Mouse (Mus musculus) heart, adult 2 months (tissue): ENCODE measurements around the gene Car10. TPM values are rescaled to one million over a fixed set of nuclear protein-coding genes. Genes with fewer than 3 reads are reported as not detected.

ENCODE experiments used
- DNase-seq, 2 experiments: peaks; one replicate each; pipeline ENCODE4 v3.0.0; 2021
- H3K27ac ChIP-seq: fragments of 200-600 bp; 2 replicates; pipeline ENCODE4 v1.8.1; 2022
- H3K27me3 ChIP-seq: fragments of 200-500 bp; 2 replicates; pipeline ENCODE4 v1.6.1; 2012; ENCODE audit warnings: mild to moderate bottlenecking, low read length, inconsistent platforms, mixed read lengths; ENCODE audit not compliant: control insufficient read depth, insufficient read depth
- H3K36me3 ChIP-seq: fragments of 200-500 bp; 2 replicates; pipeline ENCODE4 v1.6.1; 2012; ENCODE audit warnings: low read length, inconsistent platforms; ENCODE audit not compliant: control insufficient read depth, insufficient read depth
- H3K4me1 ChIP-seq: fragments of 200-500 bp; 2 replicates; pipeline ENCODE4 v1.6.1; 2011; ENCODE audit warnings: low read length; ENCODE audit not compliant: control insufficient read depth, insufficient read depth
- H3K4me3 ChIP-seq: fragments of 200-600 bp; 2 replicates; pipeline ENCODE4 v1.8.1; 2022
- H3K79me2 ChIP-seq: fragments of 200-500 bp; replicated peaks from 2 replicates; pipeline ENCODE4 v1.6.1; 2012; ENCODE audit warnings: mild to moderate bottlenecking, inconsistent platforms, low read length, moderate library complexity, mixed read lengths; ENCODE audit not compliant: control insufficient read depth, insufficient read depth
- H3K9ac ChIP-seq: fragments of 200-500 bp; 2 replicates; pipeline ENCODE4 v1.6.1; 2012; ENCODE audit warnings: low read depth, mild to moderate bottlenecking, control low read depth, inconsistent platforms, low read length, mixed read lengths
- CTCF ChIP-seq: fragments of 200-600 bp; IDR thresholded peaks from 2 replicates; pipeline ENCODE4 v1.8.1; 2022; ENCODE audit warnings: antibody characterized with exemption, mild to moderate bottlenecking, moderate library complexity
- EP300 ChIP-seq: fragments of 200-500 bp; IDR thresholded peaks from 2 replicates; pipeline ENCODE4 v1.6.1; 2011; ENCODE audit warnings: low read depth, low read length, control low read depth; ENCODE audit not compliant: insufficient read depth
- POLR2A ChIP-seq: fragments of 200-500 bp; IDR thresholded peaks from 2 replicates; pipeline ENCODE4 v1.6.1; 2011; ENCODE audit warnings: mild to moderate bottlenecking, low read depth, low read length, control low read depth; ENCODE audit not compliant: insufficient read depth
- WGBS: fragments of 180-500 bp; shearing (Covaris S2); methylation state at CpG from one replicate; pipeline ENCODE4 v1.1.7; 2018; 5-methylcytosine and 5-hydroxymethylcytosine counted together
- intact Hi-C: fragments of 180-260 bp; cut with DNase I; formaldehyde crosslinking; loops from one replicate; pipeline ENCODE4 v1.15.1; 2025
- polyA plus RNA-seq: library from polyadenylated mRNA; depleted of rRNA; stranded (reverse); fragments of >200 nt; gene quantifications from 2 replicates; pipeline ENCODE4 v1.2.3, GENCODE M21; 2012
- total RNA-seq, 2 experiments: library from RNA; stranded (reverse); gene quantifications; 2 replicates each; pipeline ENCODE4 v1.2.3; 2021

The Car10 gene
- total and polyA plus RNA-seq, 3 experiments = not detected

- Histone ChIP-seq H3K4me1 (no peaks in the 10 kb centered on the region), H3K27me3 (no peaks in the 10 kb centered on the region), H3K79me2 (no peaks in the 10 kb centered on the region), H3K9ac (no peak overlapping the region), H3K27ac (no peak overlapping the region), H3K36me3 (no peaks in the 10 kb centered on the region), H3K4me3 (no peak overlapping the region)
- WGBS = 48% methylated on average over 4 of the region's 4 CpGs
- intact Hi-C loops = no loop called here
- no peak for DNase-seq
- TF ChIP-seq EP300 (no peak), CTCF (no peak), POLR2A (no peak)
These were observed 490.0 kb downstream of the Car10 start for GRCm38 (mm10) chr11:93587788-93588187.

DNA sequence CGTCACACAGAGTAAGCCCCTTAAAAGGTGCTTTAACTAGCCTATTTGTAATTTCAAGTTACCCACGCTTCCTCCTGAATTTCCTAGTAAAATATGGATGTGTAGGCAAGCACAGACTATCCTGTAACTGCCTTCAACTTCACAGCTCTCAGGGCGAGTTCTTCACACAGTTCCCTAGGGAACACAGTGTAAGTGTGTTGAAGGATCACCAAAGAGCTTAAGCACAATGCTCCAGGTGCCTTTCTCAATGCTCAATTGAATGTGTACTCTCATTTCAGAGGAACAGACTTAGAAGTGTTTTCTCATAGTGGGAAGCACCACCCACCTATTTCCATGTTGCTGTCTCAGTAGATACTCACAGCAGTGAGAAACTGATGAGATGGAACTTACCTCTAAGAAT is 492.8 kb downstream of the Car10 start:
- H3K36me3 ChIP-seq = no peaks in the 10 kb centered on the region
- whole genome bisulfite sequencing = 64% methylated on average over 3 of the region's 3 CpGs
- no peak for DNase-seq
- H3K27ac ChIP-seq = no peak overlapping the region
- H3K4me3 ChIP-seq = no peak overlapping the region
- H3K79me2 ChIP-seq = no peaks in the 10 kb centered on the region
- TF ChIP-seq CTCF = no peak
- no peak for TF ChIP-seq EP300
- TF ChIP-seq POLR2A = no peak
- H3K27me3 ChIP-seq = no peaks in the 10 kb centered on the region
- intact Hi-C loops = no loop called here
- no peaks in the 10 kb centered on the region for H3K4me1 ChIP-seq
- no peak overlapping the region for H3K9ac ChIP-seq

GRCm38 (mm10) chr11:93594033-93594432 is 496.2 kb downstream of the Car10 start:
- intact Hi-C loops = no loop called here
- Histone ChIP-seq H3K4me3 (no peak overlapping the region), H3K79me2 (no peaks in the 10 kb centered on the region), H3K9ac (no peak overlapping the region), H3K4me1 (no peaks in the 10 kb centered on the region), H3K27me3 (no peaks in the 10 kb centered on the region), H3K27ac (no peak overlapping the region), H3K36me3 (no peaks in the 10 kb centered on the region)
- TF ChIP-seq EP300 = no peak
- no peak for TF ChIP-seq CTCF
- TF ChIP-seq POLR2A = no peak
- DNase-seq = no peak
- 24% methylated on average over 2 of the region's 2 CpGs for whole genome bisulfite sequencing

GRCm38 (mm10) chr11:93598175-93598574 is 500.3 kb downstream of the Car10 start:
- 48% methylated on average over 4 of the region's 4 CpGs for WGBS
- H3K4me1 ChIP-seq = no peaks in the 10 kb centered on the region
- no peak for TF ChIP-seq POLR2A
- TF ChIP-seq EP300 = no peak
- TF ChIP-seq CTCF = no peak

DNA sequence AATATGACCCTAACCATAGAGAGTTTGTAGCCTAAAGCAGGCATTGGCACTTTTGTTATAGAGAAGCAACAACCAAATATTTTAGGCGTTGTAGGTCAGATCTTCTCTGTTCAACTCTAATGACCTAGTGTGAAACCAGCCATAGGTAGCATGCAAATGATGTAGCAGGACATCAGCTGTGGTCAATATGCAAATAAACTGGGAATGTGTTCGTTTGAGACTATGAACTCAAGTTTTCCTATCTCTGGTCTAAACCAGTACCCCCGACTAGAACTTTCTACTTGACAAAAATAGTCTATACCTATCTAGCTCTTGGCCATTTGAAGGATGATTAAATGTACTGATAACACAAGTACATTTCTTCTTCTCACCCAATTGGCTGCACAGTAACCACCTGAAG is 501.9 kb downstream of the Car10 start:
- no peak overlapping the region for H3K4me3 ChIP-seq
- H3K79me2 ChIP-seq = no peaks in the 10 kb centered on the region
- no peaks in the 10 kb centered on the region for H3K36me3 ChIP-seq
- 65% methylated on average over 3 of the region's 3 CpGs for WGBS
- intact Hi-C loops = no loop called here
- no peaks in the 10 kb centered on the region for H3K4me1 ChIP-seq
- TF ChIP-seq EP300 (no peak), POLR2A (no peak), CTCF (no peak)
- no peak overlapping the region for H3K9ac ChIP-seq
- H3K27me3 ChIP-seq = no peaks in the 10 kb centered on the region
- H3K27ac ChIP-seq = no peak overlapping the region
- no peak for DNase-seq

More at GRCm38 (mm10) chr11:93598175-93598574, 500.3 kb downstream of the Car10 start:
- no peaks in the 10 kb centered on the region for H3K36me3 ChIP-seq
- no peak for DNase-seq
- no peak overlapping the region for H3K27ac ChIP-seq
- no peak overlapping the region for H3K9ac ChIP-seq
- H3K79me2 ChIP-seq = no peaks in the 10 kb centered on the region
- no peak overlapping the region for H3K4me3 ChIP-seq
- intact Hi-C loops = no loop called here
- H3K27me3 ChIP-seq = no peaks in the 10 kb centered on the region

DNA sequence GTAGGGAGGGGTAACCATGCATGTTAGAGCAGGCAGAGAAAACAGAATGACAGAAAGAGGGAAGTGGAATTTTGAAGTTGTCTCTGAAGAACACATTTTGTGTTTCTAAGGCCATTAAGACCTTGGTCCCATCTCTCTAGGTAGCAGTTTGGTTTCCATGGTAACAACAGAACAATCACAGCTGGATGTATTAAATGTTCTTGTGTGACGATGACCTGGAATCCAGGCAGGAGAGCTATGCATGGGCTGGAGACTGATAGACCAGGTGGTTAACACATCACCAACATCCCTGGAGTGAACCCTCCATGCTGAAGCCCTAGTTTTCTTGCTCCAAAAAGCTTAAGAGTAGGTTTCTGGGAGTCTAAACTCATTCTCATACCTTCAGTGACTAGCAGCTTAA is 505.7 kb downstream of the Car10 start:
- no peak for DNase-seq
- TF ChIP-seq EP300 = no peak
- Histone ChIP-seq H3K4me1 (no peaks in the 10 kb centered on the region), H3K9ac (no peak overlapping the region), H3K4me3 (no peak overlapping the region), H3K27me3 (no peaks in the 10 kb centered on the region), H3K27ac (no peak overlapping the region), H3K36me3 (no peaks in the 10 kb centered on the region), H3K79me2 (no peaks in the 10 kb centered on the region)
- 70% methylated on average over 1 of the region's 1 CpGs for WGBS
- intact Hi-C loops = no loop called here
